Mouse (Mus musculus): Measurements from ENCODE around the gene Rnf113a2. TPM values are rescaled to one million over a fixed set of nuclear protein-coding genes. Genes with fewer than 3 reads are reported as not detected.

Gene Rnf113a2
- polyA plus RNA-seq (2015; fragmentation: Nextera tagmentation; extraction: Ambion mirVana): 27.9 and 36.2 TPM in 2 replicates

DNA sequence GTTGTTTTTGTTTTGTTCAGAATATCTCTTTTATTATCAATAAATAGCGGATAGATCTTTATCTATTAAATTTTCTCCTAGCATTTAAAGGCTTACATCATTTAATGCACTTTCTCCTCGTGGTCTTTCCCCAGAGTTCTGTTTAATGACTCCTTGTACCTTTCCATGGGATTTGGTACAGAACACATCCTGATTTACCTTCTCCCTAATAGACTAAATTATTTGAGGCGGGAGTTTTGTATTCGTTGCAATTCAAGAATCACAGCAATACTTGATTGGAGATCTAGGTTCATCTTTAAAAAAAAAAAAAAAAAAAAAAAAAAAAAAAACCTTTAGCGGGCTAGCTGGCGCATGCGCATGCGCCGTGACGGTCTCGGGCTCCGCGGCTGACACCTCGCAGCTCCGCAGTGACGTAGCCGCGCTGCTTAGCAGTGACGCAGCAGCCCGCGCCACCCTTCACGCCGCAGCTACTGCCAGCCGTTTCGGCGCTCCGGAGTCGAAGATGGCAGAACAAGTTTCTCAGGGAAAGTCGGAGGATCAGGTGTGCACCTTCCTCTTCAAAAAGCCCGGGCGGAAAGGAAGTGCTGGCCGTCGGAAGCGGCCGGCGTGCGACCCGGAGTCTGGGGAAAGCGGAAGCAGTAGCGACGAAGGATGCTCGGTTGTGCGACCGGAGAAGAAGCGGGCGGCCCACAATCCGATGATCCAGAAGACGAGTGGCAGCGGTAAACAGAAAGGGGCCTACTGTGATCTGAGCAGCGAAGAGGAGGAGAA, at the start of gene Rnf113a2:
Rnf113a2 (plus strand) TSS at position 363 of the 771 bp plus-strand sequence.
- H3K27ac ChIP-seq: peak within 1 kb of the TSS; percentile 68
- 3% methylated on average over 50 of the region's 50 CpGs for WGBS
- ATAC-seq (ENCODE audit: insufficient number of reproducible peaks, insufficient read depth, low FRiP score, low TSS enrichment, low read depth): peak; percentile 81; the same call in 1 of the 2 replicates

DNA sequence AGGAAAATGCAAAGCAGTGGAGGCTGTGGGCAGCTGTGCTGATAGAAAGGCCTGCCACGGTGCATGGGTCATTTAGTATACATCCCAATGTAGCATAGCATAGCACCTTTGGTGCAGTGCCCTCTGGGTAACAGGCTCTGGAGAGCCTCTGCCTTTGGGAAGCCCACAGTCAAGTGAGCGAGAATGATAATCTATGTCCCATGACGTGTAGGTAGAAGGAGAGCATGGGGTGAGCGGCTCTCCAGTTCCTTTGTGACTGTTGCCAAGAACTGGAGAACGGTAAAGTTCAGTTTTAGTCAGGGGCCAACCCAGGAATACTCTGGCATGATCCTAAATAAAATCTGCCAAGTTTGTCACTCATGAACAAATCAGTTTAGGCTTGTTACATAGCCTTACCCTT, 45.3 kb upstream of the Rnf113a2 start:
- H3K9me3 ChIP-seq: no peaks in the 10 kb centered on the region
- no peak overlapping the region for H3K27ac ChIP-seq
- WGBS: 92% methylated on average over 5 of the region's 5 CpGs
- H3K36me3 ChIP-seq: peaks cover 84% of the 10 kb centered on the region
- ATAC-seq (ENCODE audit: insufficient number of reproducible peaks, insufficient read depth, low FRiP score, low TSS enrichment, low read depth): no peak
- no peaks in the 10 kb centered on the region for H3K27me3 ChIP-seq
- H3K9ac ChIP-seq: no peak overlapping the region
- H3K4me2 ChIP-seq: no peak overlapping the region
- H3K4me1 ChIP-seq: no peaks in the 10 kb centered on the region
- no peak overlapping the region for H3K4me3 ChIP-seq

More for the DNA sequence above, at the start of gene Rnf113a2:
- Histone ChIP-seq H3K27me3 (no peaks in the 10 kb centered on the region), H3K36me3 (0 out of 2 replicates have a peak, but pooled peaks cover 4% of the 10 kb centered on the region), H3K4me2 (peak within 1 kb of the TSS; percentile 78), H3K9me3 (0 out of 2 replicates have a peak, but pooled peaks cover 4% of the 10 kb centered on the region), H3K9ac (peak within 1 kb of the TSS; percentile 76), H3K4me3 (peak within 1 kb of the TSS; percentile 58), H3K4me1 (peaks cover 6% of the 10 kb centered on the region)

DNA sequence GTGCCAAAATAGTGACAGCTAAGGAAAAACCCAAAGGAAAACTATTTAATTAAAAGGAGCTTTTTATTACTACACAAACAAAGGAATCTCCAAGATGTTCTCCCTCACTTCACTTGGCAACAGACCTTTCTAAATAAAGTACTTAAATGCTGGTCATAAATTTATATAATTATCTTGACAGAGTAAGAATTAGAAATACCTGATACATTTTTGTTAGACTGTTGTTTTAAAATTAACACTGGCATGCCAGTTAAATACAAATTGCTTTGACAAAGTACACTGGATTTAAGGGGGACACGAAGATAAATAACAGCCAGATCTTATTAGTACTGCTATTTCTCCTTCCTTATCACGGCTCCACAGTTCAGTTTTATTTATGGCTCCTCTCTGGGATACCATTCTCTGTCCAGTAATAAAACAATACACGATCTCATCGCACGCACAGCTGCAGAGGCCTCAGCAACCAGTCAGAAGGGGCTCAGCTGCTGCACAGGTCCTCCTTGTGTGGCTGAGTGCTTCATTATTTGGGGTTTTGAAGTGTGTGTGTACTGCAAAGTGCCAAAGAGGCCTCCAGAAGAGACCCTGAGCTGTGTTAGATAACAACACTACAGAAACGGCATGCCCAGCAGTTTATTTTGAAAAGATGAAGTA, 43.0 kb upstream of the Rnf113a2 start:
- no peaks in the 10 kb centered on the region for H3K27me3 ChIP-seq
- no peak overlapping the region for H3K9ac ChIP-seq
- 91% methylated on average over 6 of the region's 6 CpGs for WGBS
- H3K27ac ChIP-seq: no peak overlapping the region
- H3K4me3 ChIP-seq: no peak overlapping the region
- H3K4me1 ChIP-seq: no peaks in the 10 kb centered on the region
- no peaks in the 10 kb centered on the region for H3K9me3 ChIP-seq
- no peak overlapping the region for H3K4me2 ChIP-seq
- no peak for ATAC-seq (ENCODE audit: insufficient number of reproducible peaks, insufficient read depth, low FRiP score, low TSS enrichment, low read depth)
- peaks cover 66% of the 10 kb centered on the region for H3K36me3 ChIP-seq

DNA sequence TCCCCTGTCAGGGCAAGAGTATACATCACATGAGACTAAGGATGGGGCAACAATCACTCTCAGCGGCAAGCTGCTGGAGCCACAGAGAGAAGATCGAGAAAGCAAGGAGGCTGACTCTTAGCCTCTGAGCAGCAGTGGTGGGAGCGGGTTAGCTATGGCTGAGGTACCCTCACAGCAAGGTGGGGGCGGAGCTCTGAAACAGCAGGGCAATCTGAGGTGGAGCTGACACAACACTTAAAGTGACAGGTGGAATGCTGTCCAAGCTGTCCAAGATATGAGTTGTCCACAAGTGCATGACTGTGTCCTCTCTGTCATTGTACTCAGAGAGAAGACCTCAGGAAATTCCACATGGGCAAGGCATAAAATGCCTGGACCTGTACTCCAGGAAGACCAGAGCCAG, 34.6 kb upstream of the Rnf113a2 start:
- no peaks in the 10 kb centered on the region for H3K4me1 ChIP-seq
- H3K9ac ChIP-seq: no peak overlapping the region
- no peaks in the 10 kb centered on the region for H3K9me3 ChIP-seq
- H3K27me3 ChIP-seq: no peaks in the 10 kb centered on the region
- 80% methylated on average over 4 of the region's 4 CpGs for WGBS
- no peak for ATAC-seq (ENCODE audit: insufficient number of reproducible peaks, insufficient read depth, low FRiP score, low TSS enrichment, low read depth)
- H3K36me3 ChIP-seq: peaks cover 6% of the 10 kb centered on the region; the same call in 1 of the 2 replicates
- H3K4me2 ChIP-seq: no peak overlapping the region
- H3K27ac ChIP-seq: no peak overlapping the region
- H3K4me3 ChIP-seq: no peak overlapping the region

DNA sequence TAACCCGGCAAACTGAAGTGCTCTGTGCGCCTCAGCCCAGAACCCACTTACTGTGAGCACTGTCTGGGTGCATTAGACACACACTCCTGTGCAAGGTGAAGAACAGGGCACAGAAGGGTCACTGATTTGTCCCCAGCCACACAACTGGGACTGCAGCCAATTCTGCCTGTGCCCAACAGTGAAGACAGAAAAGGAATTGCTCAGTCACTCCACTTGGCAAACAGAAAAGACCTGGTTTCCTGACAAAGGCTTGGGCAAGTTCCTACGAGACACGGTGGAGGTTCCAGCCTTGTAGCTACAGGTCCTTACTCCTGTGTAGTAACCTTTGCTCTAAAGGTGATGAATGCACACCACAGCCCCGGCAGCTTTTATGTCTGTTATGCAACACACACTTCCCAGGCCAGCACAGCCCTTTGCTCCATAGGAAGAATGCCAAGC, 32.3 kb upstream of the Rnf113a2 start:
- H3K4me3 ChIP-seq: no peak overlapping the region
- H3K9me3 ChIP-seq: no peaks in the 10 kb centered on the region
- no peaks in the 10 kb centered on the region for H3K4me1 ChIP-seq
- no peak overlapping the region for H3K4me2 ChIP-seq
- ATAC-seq (ENCODE audit: insufficient number of reproducible peaks, insufficient read depth, low FRiP score, low TSS enrichment, low read depth): no peak
- H3K9ac ChIP-seq: no peak overlapping the region
- WGBS: 74% methylated on average over 5 of the region's 5 CpGs
- no peak overlapping the region for H3K27ac ChIP-seq
- peaks cover 4% of the 10 kb centered on the region; the same call in 1 of the 2 replicates for H3K36me3 ChIP-seq
- no peaks in the 10 kb centered on the region for H3K27me3 ChIP-seq

DNA sequence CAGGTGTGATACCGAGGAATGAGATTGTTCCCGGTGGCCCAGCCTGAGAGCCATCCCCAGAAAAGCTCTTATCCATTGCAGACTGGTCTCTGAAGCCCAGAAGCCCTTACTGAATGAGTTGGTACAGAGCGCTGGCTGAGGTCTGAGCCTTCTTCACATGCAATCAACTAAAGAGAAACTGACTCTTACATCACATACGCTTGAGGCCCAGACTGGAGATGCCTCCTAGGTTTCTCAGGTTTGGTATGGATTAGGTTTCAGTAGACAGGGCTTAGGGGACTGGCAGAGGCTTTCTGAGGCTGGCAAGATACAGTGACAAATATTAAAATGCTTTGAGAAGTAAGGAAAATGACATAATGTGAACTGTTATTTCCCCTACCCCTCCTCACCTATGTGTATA, 31.6 kb upstream of the Rnf113a2 start:
- Histone ChIP-seq H3K27me3 (no peaks in the 10 kb centered on the region), H3K4me3 (no peak overlapping the region), H3K9ac (no peak overlapping the region), H3K4me2 (no peak overlapping the region), H3K27ac (no peak overlapping the region), H3K36me3 (peaks cover 4% of the 10 kb centered on the region; the same call in 1 of the 2 replicates), H3K4me1 (no peaks in the 10 kb centered on the region), H3K9me3 (no peaks in the 10 kb centered on the region)
- no peak for ATAC-seq (ENCODE audit: insufficient number of reproducible peaks, insufficient read depth, low FRiP score, low TSS enrichment, low read depth)
- WGBS: 90% methylated on average over 4 of the region's 4 CpGs

DNA sequence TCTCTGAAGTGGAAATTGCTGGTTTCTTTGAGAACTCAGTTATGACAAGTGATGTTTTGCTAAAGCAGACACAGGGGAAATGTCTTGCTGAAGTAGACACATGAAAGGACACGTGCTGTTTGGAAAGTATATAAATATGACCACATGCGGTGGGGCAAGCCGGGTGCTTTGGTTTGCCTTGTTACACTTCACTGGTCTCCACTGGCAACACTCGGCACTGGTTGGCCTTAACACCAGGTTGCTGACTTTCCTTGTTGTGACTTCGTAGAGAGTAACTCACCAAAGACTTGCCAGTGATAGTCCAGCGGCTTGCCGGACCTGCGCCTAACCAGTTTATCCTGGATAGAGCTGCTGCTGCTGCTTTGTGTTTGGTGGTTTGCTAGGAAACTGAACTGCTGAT, 28.9 kb upstream of the Rnf113a2 start:
- Histone ChIP-seq H3K4me3 (no peak overlapping the region), H3K36me3 (no peaks in the 10 kb centered on the region), H3K9ac (no peak overlapping the region), H3K27me3 (no peaks in the 10 kb centered on the region), H3K4me2 (no peak overlapping the region), H3K27ac (no peak overlapping the region), H3K4me1 (no peaks in the 10 kb centered on the region), H3K9me3 (no peaks in the 10 kb centered on the region)
- ATAC-seq (ENCODE audit: insufficient number of reproducible peaks, insufficient read depth, low FRiP score, low TSS enrichment, low read depth): no peak
- WGBS: 83% methylated on average over 8 of the region's 8 CpGs

DNA sequence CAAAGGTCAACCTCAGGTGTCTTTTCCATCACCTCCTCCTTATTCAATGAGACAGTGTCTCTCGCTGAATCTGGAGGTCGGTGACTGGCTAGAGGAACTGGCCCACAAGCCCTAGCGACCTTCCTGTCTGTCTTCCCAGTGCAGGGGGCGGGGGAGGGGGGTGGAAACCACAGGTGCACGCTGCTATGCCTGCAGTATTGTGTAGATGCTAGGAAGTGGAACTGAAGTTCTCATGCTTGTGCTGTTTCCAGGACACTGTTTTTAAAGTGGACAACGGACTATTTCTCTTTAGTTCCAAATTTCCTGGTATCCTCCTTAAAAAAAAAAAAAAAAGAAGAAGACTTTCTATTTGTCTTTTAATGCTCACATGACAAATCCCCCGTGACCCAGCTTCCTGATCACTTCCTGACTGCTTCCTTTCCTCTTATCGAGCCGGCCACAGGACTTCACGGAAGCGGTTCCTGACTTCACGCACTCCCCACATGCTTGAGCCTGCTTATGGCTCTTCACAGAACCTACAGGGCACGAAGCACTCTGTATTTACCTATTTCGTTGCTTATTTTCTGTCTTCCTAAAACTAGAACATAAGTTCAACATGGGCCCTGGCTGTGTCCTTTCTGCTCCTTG, 28.1 kb upstream of the Rnf113a2 start:
- Histone ChIP-seq H3K9me3 (no peaks in the 10 kb centered on the region), H3K4me2 (no peak overlapping the region), H3K27ac (no peak overlapping the region), H3K36me3 (no peaks in the 10 kb centered on the region), H3K4me3 (no peak overlapping the region), H3K9ac (no peak overlapping the region), H3K4me1 (no peaks in the 10 kb centered on the region), H3K27me3 (no peaks in the 10 kb centered on the region)
- no peak for ATAC-seq (ENCODE audit: insufficient number of reproducible peaks, insufficient read depth, low FRiP score, low TSS enrichment, low read depth)
- WGBS: 74% methylated on average over 14 of the region's 14 CpGs

DNA sequence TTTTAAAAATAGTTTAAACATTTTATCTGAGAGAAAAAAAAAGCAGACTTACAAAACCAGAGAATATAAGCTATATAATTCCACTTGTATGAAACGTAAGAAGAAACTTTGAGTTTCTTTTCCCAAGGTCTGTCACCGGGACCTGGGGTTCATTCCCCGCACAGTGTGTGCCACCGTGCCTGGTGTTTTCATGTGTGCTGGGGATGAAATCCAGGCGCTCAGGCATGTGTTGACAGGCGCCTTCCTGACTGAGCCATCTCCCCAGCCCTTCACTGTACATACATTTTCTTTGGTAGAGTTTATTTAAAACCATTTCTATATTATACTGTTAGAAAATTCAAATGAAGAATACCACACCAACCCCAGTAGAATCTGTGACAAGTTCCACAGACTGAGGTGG, 26.7 kb upstream of the Rnf113a2 start:
- no peak overlapping the region for H3K4me3 ChIP-seq
- WGBS: 77% methylated on average over 6 of the region's 6 CpGs

DNA sequence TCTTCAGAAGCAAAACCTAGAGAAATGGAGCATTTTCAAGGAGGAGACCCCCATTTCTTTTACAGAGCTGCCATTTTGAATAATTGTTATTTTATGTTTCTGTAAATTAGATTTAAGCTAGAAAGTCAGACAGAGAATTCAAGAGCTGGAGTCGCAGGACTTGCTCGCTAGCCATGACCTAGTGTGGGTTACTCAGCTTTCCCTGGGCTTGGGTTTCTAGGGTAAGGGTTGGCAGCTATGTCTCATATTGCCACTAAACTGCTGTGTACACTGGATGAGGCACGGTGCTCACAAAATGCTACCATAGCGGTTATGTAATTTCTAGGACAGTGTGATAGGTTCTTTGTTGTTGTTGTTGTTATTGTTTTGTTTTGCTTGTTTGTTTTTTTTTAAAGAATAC, 24.3 kb upstream of the Rnf113a2 start:
- Histone ChIP-seq H3K36me3 (no peaks in the 10 kb centered on the region), H3K9ac (no peak overlapping the region), H3K9me3 (no peaks in the 10 kb centered on the region), H3K4me1 (no peaks in the 10 kb centered on the region), H3K4me2 (no peak overlapping the region), H3K27me3 (no peaks in the 10 kb centered on the region), H3K4me3 (no peak overlapping the region), H3K27ac (no peak overlapping the region)
- WGBS: 95% methylated on average over 4 of the region's 4 CpGs
- ATAC-seq (ENCODE audit: insufficient number of reproducible peaks, insufficient read depth, low FRiP score, low TSS enrichment, low read depth): no peak

More for the DNA sequence above, 26.7 kb upstream of the Rnf113a2 start:
- Histone ChIP-seq H3K36me3 (no peaks in the 10 kb centered on the region), H3K4me2 (no peak overlapping the region), H3K27ac (no peak overlapping the region), H3K27me3 (no peaks in the 10 kb centered on the region), H3K9me3 (no peaks in the 10 kb centered on the region), H3K9ac (no peak overlapping the region; the same call in 1 of the 2 replicates), H3K4me1 (no peaks in the 10 kb centered on the region)
- ATAC-seq (ENCODE audit: insufficient number of reproducible peaks, insufficient read depth, low FRiP score, low TSS enrichment, low read depth): no peak

DNA sequence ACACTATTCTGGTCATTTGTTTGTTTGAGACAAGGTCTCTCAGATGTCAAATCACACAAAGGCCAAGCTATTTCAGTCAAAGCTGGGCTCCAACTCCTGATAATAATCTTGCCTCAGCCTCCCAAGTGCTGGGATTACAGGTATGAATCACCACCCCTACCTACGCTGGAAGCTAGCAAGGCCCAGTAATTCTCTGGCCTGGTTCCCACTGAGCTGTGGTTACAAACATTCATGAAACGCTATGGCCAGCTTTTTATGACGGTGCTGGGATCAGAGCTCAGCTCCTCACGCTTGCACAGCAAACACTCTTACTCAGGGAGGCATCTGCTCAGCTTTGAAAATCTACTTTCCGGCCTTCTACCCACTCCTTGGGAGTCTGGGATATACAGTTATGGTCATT, 23.1 kb upstream of the Rnf113a2 start:
- Histone ChIP-seq H3K27me3 (no peaks in the 10 kb centered on the region), H3K4me2 (no peak overlapping the region), H3K27ac (no peak overlapping the region), H3K36me3 (no peaks in the 10 kb centered on the region), H3K4me1 (no peaks in the 10 kb centered on the region), H3K4me3 (no peak overlapping the region), H3K9ac (no peak overlapping the region), H3K9me3 (no peaks in the 10 kb centered on the region)
- no peak for ATAC-seq (ENCODE audit: insufficient number of reproducible peaks, insufficient read depth, low FRiP score, low TSS enrichment, low read depth)
- WGBS: 90% methylated on average over 5 of the region's 5 CpGs

Data from embryonic facial prominence, embryonic 13.5 days (tissue).